Mouse (Mus musculus) heart, embryonic 16.5 days (tissue): Measurements from ENCODE around the gene Chd9. TPM values are rescaled to one million over a fixed set of nuclear protein-coding genes. Genes with fewer than 3 reads are reported as not detected.

Experiments used
- ATAC-seq: fragments of 200-750 bp; cut with Nextera tagmentation; replicated peaks from 2 replicates; pipeline ENCODE4 v1.8.0; 2017; ENCODE audit warnings: moderate number of reproducible peaks; ENCODE audit not compliant: insufficient read depth, low FRiP score; ENCODE audit errors: extremely low read depth
- H3K27ac ChIP-seq: fragments of 300-500 bp; sonication (generic); 2 replicates; pipeline ENCODE4 v1.5.1; 2014; ENCODE audit warnings: mild to moderate bottlenecking, low read length, control low read depth, moderate library complexity
- H3K27me3 ChIP-seq: fragments of 300-500 bp; sonication (generic); 2 replicates; pipeline ENCODE4 v1.6.1; 2014; ENCODE audit warnings: low read length, mixed read lengths; ENCODE audit not compliant: control insufficient read depth, insufficient read depth
- H3K36me3 ChIP-seq: fragments of 300-500 bp; sonication (generic); 2 replicates; pipeline ENCODE4 v1.6.1; 2014; ENCODE audit not compliant: control insufficient read depth, insufficient read depth
- H3K4me1 ChIP-seq: fragments of 300-500 bp; sonication (generic); 2 replicates; pipeline ENCODE4 v1.6.1; 2014; ENCODE audit warnings: low read length, mixed read lengths; ENCODE audit not compliant: control insufficient read depth, insufficient read depth
- H3K4me2 ChIP-seq: fragments of 300-500 bp; sonication (generic); 2 replicates; pipeline ENCODE4 v1.6.1; 2014; ENCODE audit warnings: low read depth, mild to moderate bottlenecking, control low read depth, low read length
- H3K4me3 ChIP-seq: fragments of 300-500 bp; sonication (generic); 2 replicates; pipeline ENCODE4 v1.5.1; 2014; ENCODE audit warnings: mild to moderate bottlenecking, control low read depth, low read length
- H3K9ac ChIP-seq: fragments of 300-500 bp; sonication (generic); 2 replicates; pipeline ENCODE4 v1.6.1; 2014; ENCODE audit warnings: low read length, control low read depth
- H3K9me3 ChIP-seq: fragments of 300-500 bp; sonication (generic); replicated peaks from 2 replicates; pipeline ENCODE4 v1.6.1; 2016; ENCODE audit warnings: low read length; ENCODE audit not compliant: control insufficient read depth
- WGBS: fragments of 180-500 bp; shearing (Covaris S2); extraction: QIAGEN DNeasy Blood & Tissue Kit; methylation state at CpG from one replicate; pipeline ENCODE4 v1.1.7; 2014; 5-methylcytosine and 5-hydroxymethylcytosine counted together
- polyA plus RNA-seq: library from polyadenylated mRNA; unstranded; fragments of >200 nt; fragmentation: Nextera tagmentation; extraction: Ambion mirVana; gene quantifications from 2 replicates; pipeline ENCODE4 v1.2.1, GENCODE M21; 2015

The Chd9 gene
- polyA plus RNA-seq, result 56.4 and 60.6 TPM in 2 replicates

- 2% methylated on average over 38 of the region's 39 CpGs for WGBS
- no peaks in the 10 kb centered on the region for H3K36me3 ChIP-seq
- peak within 1 kb of the TSS; percentile 36 for H3K27ac ChIP-seq
Observed at GRCm38 (mm10) chr8:90828181-90828986, at the start of gene Chd9. Gene Chd9, plus strand, starts transcription at chr8:90828352.

GRCm38 (mm10) chr8:90791616-90792015, 36.5 kb upstream of the Chd9 start:
- H3K9ac ChIP-seq, result no peak overlapping the region
- no peaks in the 10 kb centered on the region for H3K9me3 ChIP-seq
- no peak overlapping the region for H3K4me3 ChIP-seq
- H3K4me1 ChIP-seq, result peaks cover 4% of the 10 kb centered on the region; the same call in 1 of the 2 replicates
- no peaks in the 10 kb centered on the region for H3K36me3 ChIP-seq
- no peak overlapping the region for H3K27ac ChIP-seq
- no peak for ATAC-seq
- WGBS, result 94% methylated on average over 1 of the region's 1 CpGs
- H3K4me2 ChIP-seq, result no peak overlapping the region
- no peaks in the 10 kb centered on the region for H3K27me3 ChIP-seq

More at GRCm38 (mm10) chr8:90828181-90828986, at the start of gene Chd9:
- peak within 1 kb of the TSS; percentile 58 for H3K4me3 ChIP-seq
- H3K4me2 ChIP-seq, result peak within 1 kb of the TSS; percentile 89
- H3K27me3 ChIP-seq, result no peaks in the 10 kb centered on the region
- ATAC-seq, result peak; percentile 92
- H3K9ac ChIP-seq, result peak within 1 kb of the TSS; percentile 71
- no peaks in the 10 kb centered on the region; the same call in 1 of the 2 replicates for H3K9me3 ChIP-seq
- H3K4me1 ChIP-seq, result no peaks in the 10 kb centered on the region

GRCm38 (mm10) chr8:90793710-90794109, 34.4 kb upstream of the Chd9 start:
- ATAC-seq, result no peak
- 4% methylated on average over 3 of the region's 3 CpGs for WGBS
- Histone ChIP-seq H3K9me3 (no peaks in the 10 kb centered on the region), H3K4me2 (no peak overlapping the region), H3K4me3 (no peak overlapping the region), H3K4me1 (peaks cover 4% of the 10 kb centered on the region; the same call in 1 of the 2 replicates), H3K27ac (no peak overlapping the region), H3K36me3 (no peaks in the 10 kb centered on the region), H3K9ac (no peak overlapping the region), H3K27me3 (no peaks in the 10 kb centered on the region)

- Histone ChIP-seq H3K4me3 (peak overlapping the region; percentile 36), H3K27me3 (no peaks in the 10 kb centered on the region), H3K9ac (no peak overlapping the region), H3K9me3 (no peaks in the 10 kb centered on the region), H3K27ac (no peak overlapping the region), H3K4me1 (peaks cover 4% of the 10 kb centered on the region; the same call in 1 of the 2 replicates), H3K4me2 (peak overlapping the region; percentile 52), H3K36me3 (no peaks in the 10 kb centered on the region)
- ATAC-seq, result peak; percentile 67; the same call in 1 of the 2 replicates
- WGBS, result 14% methylated on average over 12 of the region's 12 CpGs
Observed at GRCm38 (mm10) chr8:90794990-90795861, 32.9 kb upstream of the Chd9 start.

- ATAC-seq, result no peak
- Histone ChIP-seq H3K4me2 (no peak overlapping the region), H3K4me3 (no peak overlapping the region), H3K4me1 (peaks cover 4% of the 10 kb centered on the region; the same call in 1 of the 2 replicates), H3K9ac (no peak overlapping the region), H3K9me3 (peaks cover 15% of the 10 kb centered on the region), H3K27ac (no peak overlapping the region), H3K27me3 (no peaks in the 10 kb centered on the region), H3K36me3 (no peaks in the 10 kb centered on the region)
- 80% methylated on average over 5 of the region's 5 CpGs for WGBS
Observed at GRCm38 (mm10) chr8:90799473-90799872, 28.7 kb upstream of the Chd9 start.

GRCm38 (mm10) chr8:90813602-90814320, 14.4 kb upstream of the Chd9 start:
- no peak overlapping the region for H3K4me2 ChIP-seq
- no peak overlapping the region for H3K27ac ChIP-seq
- no peak overlapping the region for H3K4me3 ChIP-seq
- no peak overlapping the region for H3K9ac ChIP-seq
- H3K4me1 ChIP-seq, result no peaks in the 10 kb centered on the region
- peaks cover 6% of the 10 kb centered on the region; the same call in 1 of the 2 replicates for H3K9me3 ChIP-seq
- no peaks in the 10 kb centered on the region for H3K27me3 ChIP-seq
- WGBS, result 69% methylated on average over 10 of the region's 10 CpGs
- ATAC-seq, result no peak
- H3K36me3 ChIP-seq, result no peaks in the 10 kb centered on the region

GRCm38 (mm10) chr8:90816061-90816882, 11.9 kb upstream of the Chd9 start:
- 77% methylated on average over 23 of the region's 23 CpGs for WGBS
- H3K27ac ChIP-seq, result no peak overlapping the region
- H3K4me1 ChIP-seq, result no peaks in the 10 kb centered on the region
- no peak for ATAC-seq
- no peaks in the 10 kb centered on the region; the same call in 1 of the 2 replicates for H3K9me3 ChIP-seq
- no peak overlapping the region for H3K9ac ChIP-seq
- no peaks in the 10 kb centered on the region for H3K36me3 ChIP-seq
- H3K4me2 ChIP-seq, result no peak overlapping the region
- H3K4me3 ChIP-seq, result no peak overlapping the region
- H3K27me3 ChIP-seq, result no peaks in the 10 kb centered on the region

- no peak within 1 kb of the TSS for H3K9ac ChIP-seq
- H3K4me2 ChIP-seq, result no peak within 1 kb of the TSS
- H3K27me3 ChIP-seq, result no peaks in the 10 kb centered on the region
- no peak for ATAC-seq
- no peaks in the 10 kb centered on the region for H3K4me1 ChIP-seq
- no peaks in the 10 kb centered on the region for H3K36me3 ChIP-seq
- WGBS, result 69% methylated on average over 2 of the region's 2 CpGs
- no peaks in the 10 kb centered on the region; the same call in 1 of the 2 replicates for H3K9me3 ChIP-seq
- H3K27ac ChIP-seq, result no peak within 1 kb of the TSS
- no peak within 1 kb of the TSS for H3K4me3 ChIP-seq
Observed at GRCm38 (mm10) chr8:90817293-90817692, 10.9 kb upstream of the Chd9 start, which contains the start of gene Gm19935. Gene Gm19935, minus strand, starts transcription at chr8:90817393.
